Mouse (Mus musculus) lung, embryonic 14.5 days (tissue): ENCODE measurements around the gene Haghl. TPM values are rescaled to one million over a fixed set of nuclear protein-coding genes. Genes with fewer than 3 reads are reported as not detected.
"Not testable (repeated sequence)": the region's sequence is repeated elsewhere in the genome, so short reads cannot be mapped to it uniquely, and the experiment has no call there.

Source experiments
- ATAC-seq: fragments of 200-750 bp; cut with Nextera tagmentation; 2 replicates; pipeline ENCODE4 v1.8.0; 2017; ENCODE audit warnings: mild to moderate bottlenecking, moderate TSS enrichment, moderate library complexity; ENCODE audit not compliant: insufficient read depth
- DNase-seq: peaks from one replicate; pipeline ENCODE4 v3.0.0-alpha.2; 2015
- H3K27ac ChIP-seq: fragments of 300-500 bp; sonication (generic); 2 replicates; pipeline ENCODE4 v1.5.1; 2014; ENCODE audit warnings: low read depth, mild to moderate bottlenecking, moderate library complexity
- H3K27me3 ChIP-seq: fragments of 300-500 bp; sonication (generic); 2 replicates; pipeline ENCODE4 v1.6.1; 2014; ENCODE audit warnings: low read length, control low read depth; ENCODE audit not compliant: insufficient read depth
- H3K36me3 ChIP-seq: fragments of 300-500 bp; sonication (generic); 2 replicates; pipeline ENCODE4 v1.6.1; 2014; ENCODE audit warnings: control low read depth; ENCODE audit not compliant: insufficient read depth
- H3K4me1 ChIP-seq: fragments of 300-500 bp; sonication (generic); 2 replicates; pipeline ENCODE4 v1.6.1; 2014; ENCODE audit warnings: antibody characterized with exemption, control low read depth; ENCODE audit not compliant: insufficient read depth
- H3K4me2 ChIP-seq: fragments of 300-500 bp; sonication (generic); 2 replicates; pipeline ENCODE4 v1.6.1; 2014; ENCODE audit warnings: mild to moderate bottlenecking
- H3K4me3 ChIP-seq: fragments of 300-500 bp; sonication (generic); 2 replicates; pipeline ENCODE4 v1.5.1; 2014; ENCODE audit warnings: low read depth, low read length
- H3K9ac ChIP-seq: fragments of 300-500 bp; sonication (generic); 2 replicates; pipeline ENCODE4 v1.6.1; 2014
- H3K9me3 ChIP-seq: fragments of 300-500 bp; sonication (generic); 2 replicates; pipeline ENCODE4 v1.6.1; 2016; ENCODE audit warnings: low read depth, low read length, control low read depth
- CTCF ChIP-seq: IDR thresholded peaks from 2 replicates; pipeline ENCODE4 v1.5.1; 2016; ENCODE audit warnings: antibody characterized with exemption, low read depth
- WGBS: fragments of 180-500 bp; shearing (Covaris S2); extraction: QIAGEN DNeasy Blood & Tissue Kit; methylation state at CpG from one replicate; pipeline ENCODE4 v1.1.7; 2014; 5-methylcytosine and 5-hydroxymethylcytosine counted together
- polyA plus RNA-seq: library from polyadenylated mRNA; unstranded; fragments of >200 nt; fragmentation: Nextera tagmentation; extraction: Ambion mirVana; gene quantifications from 2 replicates; pipeline ENCODE4 v1.2.1, GENCODE M21; 2014

The Haghl gene
- polyA plus RNA-seq, 1 experiment from 2014 or later: 55.1 TPM

DNA sequence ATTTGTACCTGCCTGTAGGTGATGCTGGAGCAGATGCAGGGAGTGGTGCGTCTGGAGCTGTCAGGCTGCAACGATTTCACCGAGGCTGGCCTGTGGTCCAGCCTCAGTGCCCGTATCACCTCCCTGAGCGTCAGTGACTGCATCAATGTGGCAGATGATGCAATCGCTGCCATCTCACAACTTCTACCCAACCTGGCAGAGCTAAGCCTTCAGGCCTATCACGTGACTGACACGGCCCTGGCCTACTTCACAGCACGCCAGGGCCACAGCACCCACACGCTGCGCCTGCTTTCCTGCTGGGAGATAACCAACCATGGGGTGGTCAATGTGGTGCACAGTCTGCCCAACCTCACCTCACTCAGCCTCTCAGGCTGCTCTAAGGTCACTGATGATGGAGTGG lies 32.2 kb upstream of the Haghl start:
- Histone ChIP-seq H3K27me3 (peaks cover 31% of the 10 kb centered on the region), H3K4me2 (no peak overlapping the region), H3K4me3 (no peak overlapping the region), H3K9ac (no peak overlapping the region), H3K9me3 (no peaks in the 10 kb centered on the region), H3K36me3 (no peaks in the 10 kb centered on the region), H3K4me1 (no peaks in the 10 kb centered on the region), H3K27ac (no peak overlapping the region)
- DNase-seq (no peak), ATAC-seq (no peak)
- no peak for TF ChIP-seq CTCF
- 73% methylated on average over 11 of the region's 11 CpGs for WGBS

DNA sequence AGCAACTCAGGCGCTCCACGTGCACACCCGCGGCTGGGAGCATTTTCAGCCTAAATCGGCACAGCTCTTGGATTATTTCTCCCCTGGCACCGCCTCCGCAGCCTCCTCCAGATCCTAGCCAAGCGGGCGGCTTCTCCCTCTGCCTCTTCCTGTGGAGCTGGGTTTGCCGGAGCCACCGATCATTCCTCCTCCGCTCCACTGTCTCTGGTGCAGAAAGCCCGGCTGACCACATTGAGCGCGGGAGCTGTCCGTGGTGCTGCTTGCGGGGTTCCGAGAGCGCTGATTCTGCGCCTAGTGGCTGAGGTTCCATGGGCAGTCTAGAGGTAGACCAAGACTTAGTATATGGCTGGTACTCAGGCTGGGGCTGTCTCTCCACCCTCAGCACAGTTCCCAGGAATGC lies 28.0 kb upstream of the Haghl start:
- Histone ChIP-seq H3K4me2 (no peak overlapping the region), H3K27ac (no peak overlapping the region), H3K27me3 (peaks cover 49% of the 10 kb centered on the region), H3K9ac (no peak overlapping the region), H3K4me3 (no peak overlapping the region), H3K9me3 (no peaks in the 10 kb centered on the region), H3K36me3 (no peaks in the 10 kb centered on the region), H3K4me1 (no peaks in the 10 kb centered on the region)
- 2% methylated on average over 20 of the region's 20 CpGs for WGBS
- peak; percentile 64 for ATAC-seq
- DNase-seq: peak; percentile 96
- peak; percentile 78 for TF ChIP-seq CTCF

DNA sequence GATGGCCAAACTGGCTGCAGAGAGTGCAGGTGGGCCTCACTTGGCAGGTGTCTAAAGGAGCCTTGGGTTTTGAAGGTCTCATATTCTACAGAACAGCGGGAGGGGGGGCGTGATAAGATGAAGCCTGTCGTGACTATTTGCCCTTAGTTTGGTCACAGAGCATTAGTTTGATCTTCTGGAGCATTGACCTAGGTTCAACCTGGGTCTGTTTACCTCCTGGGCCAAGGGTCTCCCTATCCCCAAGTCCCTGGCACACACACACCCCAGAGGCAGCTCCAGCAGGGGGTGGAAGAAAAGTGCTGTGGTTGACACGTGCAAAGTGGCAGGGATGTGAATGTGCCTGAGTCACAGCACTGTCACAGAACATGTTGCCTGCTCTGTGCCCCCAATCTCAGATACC lies 25.4 kb upstream of the Haghl start:
- Histone ChIP-seq H3K36me3 (no peaks in the 10 kb centered on the region), H3K4me2 (no peak overlapping the region), H3K27me3 (peaks cover 44% of the 10 kb centered on the region), H3K4me1 (no peaks in the 10 kb centered on the region), H3K27ac (no peak overlapping the region), H3K9me3 (no peaks in the 10 kb centered on the region), H3K4me3 (no peak overlapping the region), H3K9ac (no peak overlapping the region)
- ATAC-seq (no peak), DNase-seq (no peak)
- TF ChIP-seq CTCF: no peak
- WGBS: 66% methylated on average over 4 of the region's 4 CpGs

DNA sequence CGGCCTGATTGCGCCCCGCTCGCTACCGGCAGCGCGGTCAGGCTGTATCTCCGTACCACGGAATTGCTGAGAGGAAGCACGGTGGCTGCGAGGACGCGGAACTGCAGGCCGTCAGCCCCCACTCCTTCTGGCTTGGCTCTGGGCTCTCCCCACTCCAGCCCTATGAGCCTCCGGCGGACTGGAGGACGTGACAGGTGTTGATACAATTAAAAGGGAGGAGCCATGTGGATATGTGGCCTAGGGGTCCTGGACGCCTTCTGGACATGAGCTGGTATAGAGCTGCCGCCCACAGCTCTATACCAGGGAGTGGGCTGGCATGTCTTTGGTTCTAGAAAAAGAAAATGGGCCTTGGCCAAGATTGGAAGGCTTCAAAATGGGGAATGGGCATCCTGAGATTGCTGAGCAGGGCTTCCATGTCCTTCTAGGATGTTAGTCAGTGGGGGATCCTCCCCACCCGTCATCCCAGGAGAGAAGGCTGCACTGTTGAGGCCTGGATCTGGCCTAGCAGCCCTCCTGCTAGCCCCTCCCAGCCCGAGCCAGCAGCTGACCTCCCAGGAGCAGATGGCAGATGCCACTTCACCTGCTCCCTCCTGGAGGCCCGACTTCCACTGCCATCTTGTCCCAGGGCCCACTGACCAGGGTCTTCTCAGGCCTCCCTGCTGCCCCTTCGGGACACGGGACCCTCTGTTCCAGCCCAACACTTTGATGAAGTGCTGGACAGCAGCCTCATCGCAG lies 24.3 kb upstream of the Haghl start:
- no peak overlapping the region for H3K27ac ChIP-seq
- H3K4me3 ChIP-seq: peak overlapping the region; percentile 62
- peaks cover 44% of the 10 kb centered on the region for H3K27me3 ChIP-seq
- DNase-seq (no peak), ATAC-seq (peak; percentile 22; the same call in 1 of the 2 replicates)
- no peaks in the 10 kb centered on the region for H3K4me1 ChIP-seq
- peak overlapping the region; percentile 98 for H3K4me2 ChIP-seq
- H3K36me3 ChIP-seq: no peaks in the 10 kb centered on the region
- peak overlapping the region; percentile 54; the same call in 1 of the 2 replicates for H3K9ac ChIP-seq
- H3K9me3 ChIP-seq: no peaks in the 10 kb centered on the region
- no peak for TF ChIP-seq CTCF
- 9% methylated on average over 25 of the region's 25 CpGs for WGBS

DNA sequence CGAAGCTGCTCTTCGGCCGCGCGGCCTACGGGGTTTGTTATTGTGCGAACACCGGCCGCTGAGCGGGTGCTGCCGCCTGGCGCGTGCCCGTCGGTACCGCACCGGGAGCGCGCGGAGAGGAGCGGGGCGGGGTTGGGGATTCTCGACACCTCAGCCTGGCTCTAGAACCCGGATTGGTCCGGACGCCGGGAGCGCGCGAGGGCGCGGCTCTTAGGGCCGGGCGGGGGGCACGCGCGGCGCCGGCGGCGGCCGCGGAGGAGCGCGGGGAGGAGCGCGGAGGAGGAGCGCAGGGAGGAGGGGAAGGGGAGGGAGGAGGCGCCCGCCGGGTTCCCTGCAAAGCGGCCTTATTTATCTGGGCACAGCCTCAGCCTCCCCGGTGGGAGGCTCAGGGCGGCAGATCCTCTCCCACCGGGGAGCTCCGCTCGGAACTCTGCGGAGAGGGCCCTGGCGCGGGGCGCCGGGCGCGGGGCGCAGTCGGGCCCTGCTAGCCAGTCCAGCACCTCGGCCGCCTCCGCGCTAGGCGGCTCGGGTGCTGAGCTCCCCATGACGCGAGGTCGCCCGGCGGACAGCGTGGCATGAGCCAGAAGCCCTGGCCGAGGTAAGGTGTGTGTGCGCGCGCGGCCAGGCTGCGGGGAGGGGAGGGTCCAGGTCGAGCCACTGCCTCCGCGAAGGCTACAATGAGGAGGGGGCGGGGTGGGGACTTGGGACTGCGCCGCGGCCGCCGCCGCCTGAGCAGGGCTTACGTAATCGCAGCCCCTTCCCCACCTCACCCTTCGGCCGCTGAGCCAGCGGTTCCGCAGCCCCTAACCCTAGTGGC lies 23.5 kb upstream of the Haghl start, which contains the start of gene Fbxl16:
Gene Fbxl16, plus strand, starts transcription at position 297 of the 817 bp plus-strand sequence.
- Histone ChIP-seq H3K9ac (peak within 1 kb of the TSS; percentile 54), H3K27me3 (peaks cover 44% of the 10 kb centered on the region), H3K9me3 (no peaks in the 10 kb centered on the region), H3K27ac (no peak within 1 kb of the TSS), H3K4me3 (peak within 1 kb of the TSS; percentile 62), H3K4me1 (no peaks in the 10 kb centered on the region), H3K36me3 (no peaks in the 10 kb centered on the region), H3K4me2 (peak within 1 kb of the TSS; percentile 98)
- under 1% methylated on average over 77 of the region's 100 CpGs for WGBS
- ATAC-seq (peak; percentile 72), DNase-seq (peak; percentile 83)
- TF ChIP-seq CTCF: 0 out of 2 replicates have a peak, but pooled peaks have one; percentile 23

DNA sequence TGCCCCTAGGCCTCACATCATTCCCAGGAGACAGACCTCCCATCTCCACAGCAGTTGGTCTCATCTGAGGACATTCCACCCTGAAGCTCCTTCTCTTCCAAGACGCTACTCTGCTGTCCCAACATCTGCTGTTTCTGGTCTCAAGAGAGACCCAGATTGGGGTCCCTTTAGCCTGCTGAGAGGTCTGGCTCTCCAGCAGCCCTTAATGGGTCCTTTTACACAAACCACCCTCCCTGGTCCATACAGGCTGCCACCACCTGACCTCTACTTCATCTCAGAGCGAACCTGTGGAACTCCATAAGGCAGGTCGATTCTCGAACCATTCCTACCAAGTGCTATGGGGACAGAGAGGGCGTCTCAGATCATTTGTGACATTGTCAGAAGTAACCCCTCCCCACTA lies 22.6 kb upstream of the Haghl start:
- Histone ChIP-seq H3K27me3 (peaks cover 41% of the 10 kb centered on the region), H3K4me3 (peak overlapping the region; percentile 62; the same call in 1 of the 2 replicates), H3K9me3 (no peaks in the 10 kb centered on the region), H3K36me3 (no peaks in the 10 kb centered on the region), H3K4me1 (no peaks in the 10 kb centered on the region), H3K27ac (no peak overlapping the region), H3K9ac (no peak overlapping the region), H3K4me2 (peak overlapping the region; percentile 98)
- TF ChIP-seq CTCF: no peak
- 38% methylated on average over 5 of the region's 5 CpGs for WGBS
- DNase-seq: no peak
- no peak for ATAC-seq

DNA sequence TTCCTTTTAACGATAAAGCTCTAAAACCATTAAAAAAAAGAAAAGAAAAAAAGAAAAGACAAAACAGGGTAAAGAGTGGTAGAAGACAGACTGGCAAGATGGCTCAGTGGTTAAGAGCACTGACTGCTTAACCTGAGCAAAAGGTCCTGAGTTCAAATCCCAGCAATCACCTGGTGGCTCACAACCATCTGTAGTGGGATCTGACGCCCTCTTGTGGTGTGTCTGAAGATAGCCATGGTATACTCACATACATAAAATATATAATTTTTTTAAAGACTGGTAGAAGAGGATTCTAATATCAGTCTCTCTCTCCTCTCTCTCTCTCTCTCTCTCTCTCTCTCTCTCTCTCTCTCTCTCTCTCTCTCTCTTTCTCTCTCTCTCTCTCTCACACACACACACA lies 22.0 kb upstream of the Haghl start:
- not testable (repeated sequence) for H3K9me3 ChIP-seq, H3K4me3 ChIP-seq, H3K4me2 ChIP-seq, H3K36me3 ChIP-seq, DNase-seq, H3K4me1 ChIP-seq, ATAC-seq, H3K27ac ChIP-seq, H3K9ac ChIP-seq
- peaks cover 40% of the 10 kb centered on the region for H3K27me3 ChIP-seq
- WGBS: 44% methylated on average over 2 of the region's 2 CpGs
